Mouse (Mus musculus) liver, embryonic 14.5 days (tissue): ENCODE data around the gene Arsg. TPM values are rescaled to one million over a fixed set of nuclear protein-coding genes. Genes with fewer than 3 reads are reported as not detected.

Source experiments
- ATAC-seq: fragments of 200-750 bp; cut with Nextera tagmentation; 2 replicates; pipeline ENCODE4 v1.8.0; 2017; ENCODE audit warnings: moderate number of reproducible peaks, mild to moderate bottlenecking, moderate library complexity; ENCODE audit not compliant: insufficient read depth
- DNase-seq, 3 experiments: peaks; one replicate each; pipeline ENCODE4 v3.0.0-alpha.2; 2012 to 2013; ENCODE audit warnings: low read depth in 3 of 3, low spot score in 3 of 3
- H3K27ac ChIP-seq: fragments of 300-500 bp; sonication (generic); 2 replicates; pipeline ENCODE4 v1.5.1; 2014; ENCODE audit warnings: moderate library complexity, mild to moderate bottlenecking, control low read depth, inconsistent platforms
- H3K27me3 ChIP-seq: fragments of 300-500 bp; sonication (generic); 2 replicates; pipeline ENCODE4 v1.6.1; 2014; ENCODE audit warnings: mild to moderate bottlenecking, low read length, moderate library complexity; ENCODE audit not compliant: control insufficient read depth, insufficient read depth
- H3K36me3 ChIP-seq: fragments of 300-500 bp; sonication (generic); replicated peaks from 2 replicates; pipeline ENCODE4 v1.6.1; 2014; ENCODE audit warnings: low read depth; ENCODE audit not compliant: control insufficient read depth, insufficient read depth
- H3K4me1 ChIP-seq, 2 experiments: fragments of 200-500 bp in 1 of 2; fragments of 300-500 bp in 1 of 2; sonication (generic) in 1 of 2; replicated peaks; 2 replicates each; pipeline ENCODE4 v1.6.1; 2012 to 2014; ENCODE audit warnings: antibody characterized with exemption in 1 of 2, inconsistent platforms in 1 of 2, low read length in 1 of 2; ENCODE audit not compliant: control insufficient read depth in 2 of 2, insufficient read depth in 2 of 2
- H3K4me2 ChIP-seq: fragments of 300-500 bp; sonication (generic); 2 replicates; pipeline ENCODE4 v1.6.1; 2014; ENCODE audit warnings: low read depth, mild to moderate bottlenecking, control low read depth, moderate library complexity
- H3K4me3 ChIP-seq, 2 experiments: fragments of 200-500 bp in 1 of 2; fragments of 300-500 bp in 1 of 2; sonication (generic) in 1 of 2; 2 replicates each; pipeline ENCODE4 v1.5.1; 2012 to 2014; ENCODE audit warnings: low read depth in 2 of 2, low read length in 2 of 2, mild to moderate bottlenecking in 2 of 2, control low read depth in 1 of 2, inconsistent platforms in 1 of 2, moderate library complexity in 1 of 2; ENCODE audit not compliant: insufficient read depth in 1 of 2
- H3K9ac ChIP-seq: fragments of 300-500 bp; sonication (generic); replicated peaks from 2 replicates; pipeline ENCODE4 v1.6.1; 2014; ENCODE audit warnings: mild to moderate bottlenecking, control low read depth, moderate library complexity
- H3K9me3 ChIP-seq: fragments of 300-500 bp; sonication (generic); 2 replicates; pipeline ENCODE4 v1.6.1; 2016; ENCODE audit warnings: low read length, mixed read lengths; ENCODE audit not compliant: control insufficient read depth
- CTCF ChIP-seq: IDR thresholded peaks from 2 replicates; pipeline ENCODE4 v1.5.1; 2016; ENCODE audit warnings: antibody characterized with exemption, low read depth, control low read depth
- EP300 ChIP-seq: IDR thresholded peaks from 2 replicates; pipeline ENCODE4 v1.6.1; 2016; ENCODE audit warnings: antibody characterized with exemption, low read depth
- WGBS: fragments of 180-500 bp; shearing (Covaris S2); extraction: QIAGEN DNeasy Blood & Tissue Kit; methylation state at CpG from one replicate; pipeline ENCODE4 v1.1.7; 2014; ENCODE audit not compliant: insufficient replicate concordance; 5-methylcytosine and 5-hydroxymethylcytosine counted together
- polyA plus RNA-seq, 2 experiments: library from polyadenylated mRNA; depleted of rRNA in 1 of 2; stranded (reverse) in 1 of 2; unstranded in 1 of 2; fragments of >200 nt; fragmentation: Nextera tagmentation in 1 of 2; extraction: Ambion mirVana in 1 of 2; gene quantifications; 2 replicates each; pipeline versions ENCODE4 v1.2.1 to v1.2.3; 2012 to 2014

Arsg gene
- polyA plus RNA-seq, 2 experiments: 2.3 to 3.8 TPM

GRCm38 (mm10) chr11:109574604-109575003 lies 101.4 kb downstream of the Arsg start:
- DNase-seq: no peak
- H3K36me3 ChIP-seq: peaks cover 26% of the 10 kb centered on the region
- no peaks in the 10 kb centered on the region for H3K9me3 ChIP-seq
- no peak for ATAC-seq
- no peaks in the 10 kb centered on the region for H3K4me1 ChIP-seq
- H3K4me3 ChIP-seq: no peak overlapping the region
- H3K4me2 ChIP-seq: no peak overlapping the region
- no peak overlapping the region for H3K9ac ChIP-seq
- WGBS: 87% methylated on average over 2 of the region's 2 CpGs
- no peaks in the 10 kb centered on the region for H3K27me3 ChIP-seq
- no peak for TF ChIP-seq CTCF
- no peak for TF ChIP-seq EP300
- H3K27ac ChIP-seq: no peak overlapping the region

- no peak overlapping the region for H3K4me3 ChIP-seq
- H3K36me3 ChIP-seq: peaks cover 26% of the 10 kb centered on the region
- no peaks in the 10 kb centered on the region for H3K4me1 ChIP-seq
- H3K4me2 ChIP-seq: no peak overlapping the region
- DNase-seq (no peak), ATAC-seq (no peak)
- H3K9me3 ChIP-seq: no peaks in the 10 kb centered on the region
- 72% methylated on average over 6 of the region's 6 CpGs for WGBS
- TF ChIP-seq CTCF (no peak), EP300 (no peak)
- no peaks in the 10 kb centered on the region for H3K27me3 ChIP-seq
- no peak overlapping the region for H3K27ac ChIP-seq
- no peak overlapping the region for H3K9ac ChIP-seq
Observed at GRCm38 (mm10) chr11:109575832-109576231, 102.7 kb downstream of the Arsg start.

GRCm38 (mm10) chr11:109578536-109578935 lies 105.4 kb downstream of the Arsg start:
- TF ChIP-seq CTCF: no peak
- no peak for TF ChIP-seq EP300
- 71% methylated on average over 3 of the region's 3 CpGs for WGBS
- H3K4me1 ChIP-seq: no peaks in the 10 kb centered on the region; a peak in 1 of 4 replicates
- no peak overlapping the region for H3K4me2 ChIP-seq
- DNase-seq (no peak), ATAC-seq (no peak)
- no peak overlapping the region for H3K9ac ChIP-seq
- no peak overlapping the region for H3K27ac ChIP-seq
- no peaks in the 10 kb centered on the region for H3K27me3 ChIP-seq
- H3K36me3 ChIP-seq: peaks cover 39% of the 10 kb centered on the region
- no peak overlapping the region for H3K4me3 ChIP-seq
- no peaks in the 10 kb centered on the region for H3K9me3 ChIP-seq

GRCm38 (mm10) chr11:109579999-109580398 lies 106.8 kb downstream of the Arsg start:
- no peaks in the 10 kb centered on the region for H3K27me3 ChIP-seq
- H3K4me2 ChIP-seq: no peak overlapping the region
- peaks cover 8 to 14% of the 10 kb centered on the region in 2 experiments for H3K4me1 ChIP-seq
- no peak overlapping the region for H3K27ac ChIP-seq
- TF ChIP-seq CTCF (no peak), EP300 (no peak)
- H3K9ac ChIP-seq: no peak overlapping the region
- no peak for ATAC-seq
- DNase-seq: no peak
- no peak overlapping the region for H3K4me3 ChIP-seq
- peaks cover 44% of the 10 kb centered on the region for H3K36me3 ChIP-seq
- H3K9me3 ChIP-seq: no peaks in the 10 kb centered on the region
- WGBS: 89% methylated on average over 9 of the region's 9 CpGs

GRCm38 (mm10) chr11:109583986-109584385 lies 110.8 kb downstream of the Arsg start:
- Histone ChIP-seq H3K27ac (peak overlapping the region; percentile 38), H3K9me3 (no peaks in the 10 kb centered on the region), H3K4me2 (no peak overlapping the region), H3K36me3 (peaks cover 23% of the 10 kb centered on the region), H3K4me1 (peaks cover 19 to 36% of the 10 kb centered on the region in 2 experiments), H3K4me3 (no peak overlapping the region), H3K27me3 (no peaks in the 10 kb centered on the region), H3K9ac (peak overlapping the region; percentile 47)
- peak; percentile 83 for TF ChIP-seq CTCF
- TF ChIP-seq EP300: no peak
- no peak for ATAC-seq
- peak in 1 of 3 experiments; percentile 14 for DNase-seq
- WGBS: 23% methylated on average over 14 of the region's 14 CpGs
